Mouse (Mus musculus) G1E (cell line): ENCODE data around the gene Foxo3.

Source experiments
- CTCF ChIP-seq: IDR thresholded peaks from 2 replicates; pipeline ENCODE4 v1.5.1; 2012; ENCODE audit warnings: low read depth, low read length, inconsistent platforms, mixed read lengths
- GATA1 ChIP-seq: IDR thresholded peaks from 2 replicates; pipeline ENCODE4 v1.6.1; 2012; ENCODE audit warnings: borderline replicate concordance, low read length, inconsistent platforms, mixed read lengths
- POLR2AphosphoS5 ChIP-seq: IDR thresholded peaks from 2 replicates; pipeline ENCODE4 v1.6.1; 2012; ENCODE audit warnings: low read depth, low read length, inconsistent platforms; ENCODE audit not compliant: insufficient replicate concordance
- TAL1 ChIP-seq: conservative IDR thresholded peaks from 2 replicates; pipeline ENCODE4 v1.6.1; 2012; ENCODE audit warnings: low read depth, low read length, inconsistent platforms, mixed read lengths

DNA sequence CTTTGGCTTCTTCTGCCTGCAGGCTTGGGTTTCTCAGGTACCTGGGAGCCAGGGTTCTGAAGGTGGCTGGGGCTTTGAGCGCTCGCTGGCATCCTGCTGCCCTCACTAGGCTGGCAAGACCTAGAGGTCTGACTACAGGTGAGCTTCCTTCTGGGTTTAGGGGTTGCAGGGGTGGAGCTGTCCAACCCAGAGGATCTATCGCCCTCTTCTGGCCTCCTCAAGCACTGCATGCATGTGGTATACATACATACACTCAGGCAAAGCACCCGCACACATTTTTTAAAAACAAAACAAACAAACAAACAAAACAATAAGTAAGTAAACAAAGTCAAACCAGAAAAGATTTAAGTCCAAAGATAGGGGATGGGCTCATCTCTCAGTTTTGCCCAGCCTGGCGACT lies 14.8 kb upstream of the Foxo3 start:
- TF ChIP-seq CTCF (peak; percentile 71; the same call in 1 of the 2 replicates), GATA1 (no peak), TAL1 (no peak), POLR2AphosphoS5 (no peak)
